Mouse (Mus musculus) left cerebral cortex, postnatal 4 days (tissue): ENCODE data around the gene Dhps. TPM values are rescaled to one million over a fixed set of nuclear protein-coding genes. Genes with fewer than 3 reads are reported as not detected.
A peak's percentile ranks its signal among the peaks of the same experiment; 100 is the strongest.

Source experiments
- DNase-seq: peaks from one replicate; pipeline ENCODE4 v3.0.0-alpha.2; 2022
- intact Hi-C: fragments of 180-260 bp; cut with DNase I; formaldehyde crosslinking; loops from one replicate; pipeline ENCODE4 v1.15.1; 2025
- total RNA-seq, 2 experiments: library from RNA; stranded (reverse); gene quantifications; 2 replicates each; pipeline ENCODE4 v1.2.3; 2021

Gene Dhps
- total RNA-seq, result 10 to 100 TPM; 79.9 to 82.3 TPM

DNA sequence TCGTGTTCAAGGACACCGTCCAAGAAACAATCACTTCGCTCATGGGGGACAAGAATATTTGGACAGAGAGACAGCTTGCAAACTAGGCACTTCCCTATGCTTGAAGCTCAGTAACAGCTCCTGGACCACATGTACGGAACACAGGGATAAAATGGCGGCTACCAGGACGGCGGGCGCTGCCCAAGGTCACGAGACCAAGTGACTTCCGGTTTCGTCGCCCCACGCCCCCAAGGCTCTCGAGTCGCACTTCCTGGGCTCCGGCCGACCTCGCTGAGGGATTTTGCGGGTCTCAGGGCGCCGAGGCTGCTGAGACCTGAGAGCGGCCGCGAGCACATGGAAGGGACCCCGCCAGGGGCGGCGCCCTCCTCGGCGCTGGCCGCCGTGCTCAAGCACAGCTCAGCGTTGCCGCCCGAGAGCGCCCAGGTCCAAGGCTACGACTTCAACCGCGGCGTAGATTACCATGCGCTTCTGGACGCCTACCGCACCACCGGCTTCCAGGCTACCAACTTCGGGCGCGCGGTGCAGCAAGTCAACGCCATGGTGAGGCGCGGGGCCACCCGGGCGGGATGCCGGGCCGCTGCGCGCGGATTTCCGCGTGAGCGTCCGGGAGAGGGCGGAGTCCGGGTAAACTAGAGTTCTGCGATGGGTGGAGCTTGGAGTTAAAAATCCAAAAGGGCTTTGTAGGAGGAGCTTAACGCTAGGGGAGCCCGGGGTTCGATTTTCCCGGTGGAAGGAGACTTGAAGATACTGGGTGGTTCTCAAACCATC, at the start of gene Dhps:
Gene Dhps, plus strand, starts transcription at position 244 of the 768 bp plus-strand sequence.
- peak; percentile 93 for DNase-seq
- intact Hi-C loops, result no loop called here

DNA sequence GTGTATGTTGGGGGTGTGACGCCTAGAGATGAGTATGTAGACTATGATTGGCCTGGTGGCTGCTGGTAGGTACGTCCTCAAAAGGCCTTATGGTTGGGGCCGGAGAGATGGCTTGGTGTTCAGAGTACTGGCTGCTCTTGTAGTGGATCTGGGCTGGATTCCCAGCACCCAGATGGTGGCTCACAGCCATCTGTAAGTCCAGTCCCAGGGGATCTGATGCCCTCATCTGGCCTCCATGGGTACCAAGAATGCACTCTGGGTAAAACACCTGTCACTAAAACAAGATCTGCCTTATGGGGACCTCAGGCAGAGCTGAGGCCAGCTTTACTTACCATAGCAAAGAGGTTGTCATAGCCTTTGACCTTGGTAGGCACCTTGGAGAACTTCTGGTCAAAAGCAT, 47.7 kb upstream of the Dhps start:
- intact Hi-C loops, result no loop called here
- DNase-seq, result no peak

DNA sequence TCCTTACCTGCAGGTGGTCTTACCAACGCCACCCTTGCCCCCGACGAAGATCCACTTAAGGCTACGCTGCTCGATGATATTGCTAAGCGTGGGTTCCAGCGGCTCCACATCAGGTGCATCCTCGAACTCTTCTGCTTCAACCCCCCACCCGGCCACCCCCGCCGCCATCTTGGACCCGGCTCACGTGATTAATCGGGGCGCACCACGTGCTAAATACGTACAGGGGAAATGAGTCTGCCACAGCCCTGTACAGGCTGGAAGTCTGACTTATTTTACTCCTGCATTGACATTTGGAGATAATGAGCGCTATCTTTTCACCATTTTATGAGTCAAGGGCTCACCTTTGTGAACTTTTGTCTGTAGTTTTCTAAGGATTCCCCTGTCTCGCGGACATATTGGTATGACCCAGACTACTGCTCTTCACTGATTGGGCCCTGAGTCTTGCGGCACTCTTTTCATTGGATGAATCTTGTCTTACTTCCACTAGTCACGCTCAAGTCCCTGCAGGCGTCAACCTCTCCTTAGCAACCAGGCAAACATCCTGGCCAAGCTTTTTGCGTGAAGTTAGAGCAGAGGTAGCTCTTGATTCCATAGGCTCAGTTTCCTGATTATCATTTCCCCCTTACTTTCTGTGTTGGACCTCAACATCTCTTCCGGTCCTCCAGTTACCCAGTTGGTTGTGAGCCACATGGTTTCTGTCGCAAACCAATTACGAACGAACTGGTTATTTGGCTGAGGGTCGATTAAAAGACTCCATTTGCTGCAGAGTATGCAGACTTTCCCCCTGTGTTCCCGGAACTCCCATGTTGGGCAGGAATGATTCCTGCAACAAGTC, 46.2 kb upstream of the Dhps start, which contains the start of gene Asna1:
Gene Asna1, minus strand, starts transcription at position 184 of the 835 bp plus-strand sequence.
- intact Hi-C loops, result no loop called here
- DNase-seq, result peak; percentile 84

DNA sequence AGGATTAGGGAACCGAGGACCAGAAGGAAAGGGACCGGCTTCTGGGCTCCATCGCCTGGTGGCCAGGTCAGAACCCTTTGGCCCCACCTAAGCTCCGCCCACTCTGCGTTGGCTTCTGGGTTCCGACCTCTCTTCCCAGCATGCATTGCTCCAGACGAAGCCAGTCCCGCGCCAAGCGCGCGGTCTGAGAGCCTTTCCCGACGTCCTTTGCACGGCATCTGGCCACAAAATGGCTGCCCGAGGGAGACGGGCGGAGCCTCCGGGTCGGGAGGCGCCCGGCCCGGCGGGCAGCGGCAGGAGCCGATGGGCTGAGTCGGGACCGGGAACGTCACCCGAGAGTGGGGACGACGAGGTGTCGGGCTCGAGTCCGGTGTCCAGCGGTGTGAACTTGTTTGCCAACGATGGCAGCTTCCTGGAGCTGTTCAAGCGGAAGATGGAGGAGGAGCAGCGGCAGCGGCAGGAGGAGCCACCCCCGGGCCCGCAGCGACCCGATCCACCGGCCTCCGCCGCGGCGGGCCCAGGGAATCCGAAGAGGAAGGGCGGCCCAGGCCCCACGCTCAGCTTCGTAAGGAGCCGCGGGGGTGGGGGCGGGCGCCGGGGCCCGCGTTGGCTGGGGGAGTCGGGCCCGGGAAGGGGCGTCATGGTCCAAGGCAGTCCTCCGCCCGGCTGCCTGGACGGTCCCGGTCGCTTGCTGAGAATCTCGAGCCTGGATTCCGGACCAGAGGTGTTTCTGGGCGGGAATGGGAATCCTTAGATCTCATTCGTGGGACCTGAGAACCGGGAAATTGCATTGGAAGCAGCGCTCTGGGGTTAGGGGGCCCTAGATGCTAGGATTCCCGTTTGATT, 44.7 kb upstream of the Dhps start, which contains the start of gene Trir:
Gene Trir, plus strand, starts transcription at position 154 of the 846 bp plus-strand sequence.
- intact Hi-C loops, result no loop called here

DNA sequence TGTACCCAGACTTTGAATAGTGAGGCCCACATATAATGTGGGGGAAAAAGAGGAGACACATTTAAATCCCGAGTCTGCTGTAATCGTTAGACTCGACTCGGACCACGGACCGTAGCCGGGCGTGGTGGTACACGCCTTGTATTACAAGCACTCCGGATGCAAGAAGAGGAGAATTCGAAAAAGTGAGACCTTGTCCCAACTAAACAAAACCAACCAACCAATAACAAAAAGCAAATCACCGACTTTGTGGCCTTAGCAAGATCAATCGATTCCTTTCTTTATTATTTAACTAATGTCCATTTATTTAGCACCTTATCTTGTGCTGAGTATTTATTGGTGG, 44.1 kb upstream of the Dhps start:
- intact Hi-C loops, result no loop called here
- no peak for DNase-seq

More for the DNA sequence above, 44.7 kb upstream of the Dhps start, which contains the start of gene Trir:
- peak; percentile 97 for DNase-seq

DNA sequence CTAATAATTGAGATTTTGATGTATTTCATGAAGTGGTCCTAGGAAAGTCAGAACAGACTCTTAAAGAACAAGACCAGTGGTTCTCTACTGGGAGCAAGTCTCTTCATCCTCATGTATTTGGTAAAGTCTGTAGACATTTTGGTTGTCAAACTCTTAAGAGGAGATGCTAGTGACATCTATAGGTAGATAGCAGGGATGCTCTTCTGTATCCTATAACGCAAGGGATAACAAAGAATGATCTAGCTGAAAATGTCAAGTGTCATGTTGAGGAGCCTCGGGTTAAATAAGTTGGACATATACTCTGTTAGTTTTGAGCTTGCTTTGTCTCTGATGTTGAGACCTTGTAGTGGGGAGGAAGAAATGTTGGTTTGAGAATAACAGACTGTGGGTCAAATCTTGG, 43.6 kb upstream of the Dhps start:
- intact Hi-C loops, result no loop called here
- no peak for DNase-seq

DNA sequence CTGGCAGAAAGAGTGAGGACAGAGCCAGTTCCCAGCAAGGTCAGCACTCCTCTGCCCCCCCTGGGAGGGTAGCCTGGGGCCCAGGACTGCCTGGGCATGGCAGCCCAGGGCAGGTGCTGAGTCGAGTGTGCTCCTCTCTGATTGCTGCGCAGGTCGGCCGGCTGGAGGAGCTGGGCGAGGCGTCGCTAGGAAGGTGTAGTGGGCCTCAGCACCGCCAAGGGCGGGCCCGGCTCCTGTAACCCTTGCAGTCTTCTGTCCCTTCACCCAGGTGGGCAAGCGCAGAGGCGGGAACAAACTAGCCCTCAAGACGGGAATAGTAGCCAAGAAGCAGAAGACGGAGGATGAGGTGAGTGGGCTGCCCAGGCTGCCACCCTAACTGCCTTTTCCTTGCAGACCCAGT, 42.3 kb upstream of the Dhps start:
- intact Hi-C loops, result no loop called here
- no peak for DNase-seq

DNA sequence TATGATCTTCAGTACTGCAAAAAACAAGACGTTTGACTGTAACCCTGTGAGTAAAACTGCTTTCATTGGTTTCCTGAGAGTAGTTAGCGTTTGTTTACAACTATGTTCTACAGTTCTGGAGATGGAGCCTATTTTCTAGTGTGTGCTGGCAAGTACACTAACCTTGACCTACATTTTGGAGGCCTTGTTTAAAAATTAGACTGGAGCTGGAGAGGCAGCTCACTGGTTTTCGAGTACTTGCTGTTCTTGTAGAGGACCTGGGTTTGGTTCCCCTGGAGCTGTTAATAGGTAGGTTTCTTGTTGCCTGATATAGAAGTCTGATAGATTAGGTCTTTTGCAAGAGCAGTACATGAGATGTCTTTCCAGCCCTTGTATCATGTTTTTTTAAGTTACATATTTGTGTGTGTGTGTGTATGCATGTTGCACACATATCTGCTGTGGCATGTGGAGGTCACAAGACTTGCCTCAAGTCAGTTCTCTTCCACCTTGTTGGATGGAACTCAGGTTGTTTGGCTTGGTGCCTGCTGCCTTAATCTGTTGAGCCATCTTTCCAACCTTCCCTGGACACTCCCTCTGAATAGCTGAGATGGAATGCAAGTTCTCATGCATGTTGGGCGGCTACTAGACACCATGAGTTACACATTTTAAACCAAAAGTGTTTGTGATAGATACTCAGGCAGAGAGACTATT, 38.8 kb upstream of the Dhps start:
- no peak for DNase-seq
- intact Hi-C loops, result no loop called here

DNA sequence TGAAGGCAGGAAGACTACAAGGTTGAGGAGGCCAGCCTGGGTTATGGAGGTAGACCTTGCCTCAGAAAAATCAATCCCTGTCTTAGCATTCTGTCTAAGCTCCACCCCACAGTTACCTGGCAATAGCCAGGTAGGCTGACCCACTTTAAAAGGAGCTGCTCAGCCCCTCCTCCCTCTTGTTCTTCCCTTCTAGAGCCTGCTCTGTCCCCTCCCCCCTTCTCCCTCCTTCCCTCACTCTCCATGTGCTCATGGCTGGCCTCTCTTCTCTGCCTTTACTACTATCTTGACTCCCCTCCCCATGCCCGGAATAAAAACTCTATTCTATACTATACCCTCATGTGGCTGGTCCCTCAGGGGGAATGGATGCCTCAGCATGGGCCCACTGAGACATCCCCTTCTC, 37.7 kb upstream of the Dhps start:
- intact Hi-C loops, result no loop called here
- DNase-seq, result no peak

DNA sequence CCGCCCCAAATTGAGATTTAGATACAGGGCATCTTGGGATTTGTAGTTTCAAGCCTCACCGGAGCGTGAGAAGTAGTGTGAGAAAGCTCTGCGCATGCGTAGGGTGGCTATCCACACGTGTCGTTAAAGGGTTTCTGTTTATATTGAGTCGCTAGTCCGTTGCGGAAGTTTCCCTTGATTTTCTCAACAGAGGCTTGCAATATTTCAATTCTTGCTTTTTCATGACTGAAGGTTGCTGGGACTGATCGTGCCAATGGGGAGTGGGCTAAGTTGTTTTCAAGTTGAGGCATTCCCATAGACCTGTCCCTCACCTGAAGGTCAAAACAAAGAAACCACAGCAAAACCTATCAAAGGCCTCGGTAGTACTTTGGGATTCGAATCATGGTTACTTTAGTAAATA, 36.8 kb upstream of the Dhps start:
- DNase-seq, result peak; percentile 80
- intact Hi-C loops, result no loop called here

DNA sequence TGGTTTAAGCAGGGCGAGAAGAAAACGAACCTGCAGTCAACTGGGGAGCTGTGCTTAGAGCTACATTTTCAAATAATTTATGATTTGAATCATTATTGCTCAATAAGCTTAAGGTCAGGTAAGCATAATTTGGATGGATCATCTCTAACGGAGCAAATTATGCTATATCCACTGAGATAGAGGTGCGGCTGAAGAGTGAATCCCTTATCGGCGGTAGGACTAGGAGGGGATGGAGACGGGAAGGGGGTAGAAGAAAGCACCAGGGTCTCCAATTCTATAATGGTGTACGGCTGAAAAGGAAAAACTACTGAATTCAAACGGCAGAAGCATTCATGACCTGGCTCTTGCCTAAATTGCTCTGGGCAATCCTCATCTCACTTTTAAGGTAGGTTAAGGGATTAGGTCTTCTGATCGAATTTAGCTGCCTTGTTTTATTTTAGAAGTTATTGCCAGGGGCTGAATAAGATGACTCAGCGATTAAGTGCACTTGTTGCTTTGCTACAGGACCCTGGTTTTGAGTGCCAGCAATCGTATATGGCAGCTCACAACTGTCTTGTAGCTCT, 36.3 kb upstream of the Dhps start:
- intact Hi-C loops, result no loop called here
- no peak for DNase-seq

DNA sequence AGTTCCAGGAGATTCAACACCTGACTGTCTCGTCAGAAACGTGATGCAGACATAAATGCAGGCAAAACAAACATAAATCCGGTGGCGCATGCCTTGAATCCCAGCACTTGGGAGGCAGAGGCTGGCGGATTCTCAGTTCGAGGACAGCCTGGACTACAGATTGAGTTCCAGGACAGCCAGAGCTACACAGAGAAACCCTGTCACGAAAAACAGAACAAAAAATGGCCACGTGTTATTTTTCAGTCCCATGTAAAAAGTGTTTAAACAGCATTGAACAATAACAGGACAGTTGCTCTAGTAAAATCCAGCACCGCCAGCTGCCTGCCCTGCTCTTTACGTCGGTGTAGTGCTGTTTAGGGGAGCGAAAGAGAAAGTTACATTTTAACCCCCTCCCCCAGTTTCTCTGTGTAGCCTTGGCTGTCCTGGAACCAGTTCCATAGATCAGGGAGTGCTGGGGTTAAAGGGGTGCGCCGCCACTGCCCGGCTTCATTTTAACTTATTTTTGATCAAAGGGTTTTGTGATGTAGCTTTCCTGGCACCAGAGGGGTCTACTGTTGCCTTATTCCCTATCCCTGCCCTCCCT, 35.7 kb upstream of the Dhps start:
- DNase-seq, result no peak
- intact Hi-C loops, result no loop called here

DNA sequence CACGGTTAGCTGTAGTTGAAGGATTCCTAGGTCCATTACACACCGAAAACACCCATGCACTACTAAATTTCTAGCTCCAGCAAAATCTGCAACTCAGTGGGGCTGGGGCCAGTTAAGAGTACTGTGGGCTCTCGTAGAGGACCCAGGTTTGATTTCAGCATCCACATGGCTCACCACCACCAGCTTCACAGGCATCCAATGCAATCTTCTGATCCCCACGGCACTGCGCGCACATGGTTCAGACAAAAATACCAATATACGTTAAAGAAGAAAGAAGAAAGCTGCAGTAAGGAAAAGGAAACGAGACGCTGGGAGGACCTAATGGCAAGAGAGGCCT, 35.2 kb upstream of the Dhps start:
- intact Hi-C loops, result no loop called here
- no peak for DNase-seq

DNA sequence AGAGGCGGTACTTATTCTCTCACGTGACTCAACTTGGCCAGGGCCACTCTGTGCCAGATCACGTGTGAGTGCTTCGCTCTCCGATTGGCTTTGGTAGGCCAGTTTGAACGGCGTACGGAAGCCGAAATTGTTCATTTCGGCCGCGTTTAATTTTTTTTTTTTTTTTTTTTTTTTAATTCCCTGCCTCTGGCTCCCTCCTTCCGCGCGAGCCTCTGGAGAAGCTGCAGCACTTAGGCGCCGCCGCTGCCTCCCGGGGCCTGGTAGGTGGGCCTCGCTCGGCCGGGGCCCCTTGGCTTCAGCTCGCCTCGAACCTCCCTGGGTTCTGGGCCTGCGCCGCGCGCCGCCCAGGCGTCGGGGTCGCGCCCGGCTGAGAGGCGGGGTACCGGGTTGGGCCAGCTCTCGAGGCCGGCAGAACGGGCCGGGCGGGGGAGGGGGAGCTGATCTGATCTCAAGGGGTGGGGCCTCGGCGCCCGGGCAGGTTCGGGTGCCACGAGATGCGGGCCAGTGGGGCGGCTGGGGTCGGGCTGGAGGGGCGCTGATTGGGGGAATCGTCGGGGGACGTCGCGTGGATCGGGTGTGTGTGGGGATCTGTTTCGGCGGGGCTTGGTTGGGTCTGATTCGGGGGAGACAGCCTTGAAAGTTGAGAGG, 34.7 kb upstream of the Dhps start, which contains the start of gene Tnpo2:
Gene Tnpo2, plus strand, starts transcription at position 198 of the 648 bp plus-strand sequence.
- DNase-seq, result peak; percentile 92
- intact Hi-C loops, result no loop called here

DNA sequence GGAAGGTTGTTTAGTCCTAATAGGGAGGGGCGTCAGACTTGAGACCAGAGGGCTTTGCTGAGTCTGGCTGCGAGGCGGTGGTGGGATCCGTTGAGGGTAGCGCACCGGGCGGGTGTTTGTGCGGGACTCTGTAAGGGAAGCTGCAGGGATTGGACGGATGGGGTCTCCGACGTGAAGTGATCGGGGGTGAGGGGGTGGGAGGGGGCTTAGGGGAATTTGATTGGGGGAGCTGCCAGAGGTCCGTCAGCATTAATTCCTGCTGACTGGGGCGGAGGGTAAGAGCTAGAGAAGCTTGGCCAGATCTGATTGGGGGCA, 34.2 kb upstream of the Dhps start:
- intact Hi-C loops, result no loop called here
- DNase-seq, result peak; percentile 61

DNA sequence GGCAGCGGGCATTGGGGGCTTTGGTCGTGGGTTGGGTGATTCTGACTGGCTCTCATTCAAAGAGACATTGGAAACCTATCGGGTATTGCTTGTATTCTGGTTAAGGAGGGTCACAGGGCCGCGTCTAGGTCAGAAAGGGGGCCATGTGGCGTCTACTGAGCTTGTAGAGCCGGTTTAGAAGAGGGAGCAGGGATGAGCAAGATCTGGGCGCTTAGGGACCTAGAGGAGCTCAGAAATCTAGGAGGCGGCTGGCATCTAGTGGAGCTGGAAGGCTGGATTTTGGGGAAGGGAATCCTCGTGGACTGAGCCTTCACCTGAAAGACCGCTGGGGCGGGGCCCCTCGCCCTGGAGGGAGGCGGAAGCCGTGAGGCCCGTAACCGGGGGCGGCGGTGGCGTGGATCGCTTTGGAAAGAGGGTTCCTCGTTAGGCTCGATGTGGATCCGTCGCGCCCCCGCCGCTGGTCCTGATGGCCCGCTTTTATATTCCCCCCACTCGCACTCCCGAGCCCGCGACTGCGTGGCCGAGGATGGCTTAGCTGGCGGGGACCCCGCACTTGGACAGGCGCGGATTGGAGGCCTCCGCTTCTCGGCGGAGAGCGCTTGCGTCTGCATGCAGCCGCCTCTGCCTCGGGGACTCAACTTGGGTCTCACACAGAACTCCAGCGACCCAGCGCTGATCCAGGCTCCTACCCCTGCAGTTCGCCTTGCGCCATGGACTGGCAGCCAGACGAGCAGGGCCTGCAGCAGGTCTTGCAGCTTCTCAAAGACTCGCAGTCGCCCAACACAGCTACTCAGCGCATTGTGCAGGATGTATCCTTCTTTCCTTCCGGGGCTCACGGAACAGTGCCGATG, 33.7 kb upstream of the Dhps start:
- intact Hi-C loops, result no loop called here
- DNase-seq, result peak; percentile 37

DNA sequence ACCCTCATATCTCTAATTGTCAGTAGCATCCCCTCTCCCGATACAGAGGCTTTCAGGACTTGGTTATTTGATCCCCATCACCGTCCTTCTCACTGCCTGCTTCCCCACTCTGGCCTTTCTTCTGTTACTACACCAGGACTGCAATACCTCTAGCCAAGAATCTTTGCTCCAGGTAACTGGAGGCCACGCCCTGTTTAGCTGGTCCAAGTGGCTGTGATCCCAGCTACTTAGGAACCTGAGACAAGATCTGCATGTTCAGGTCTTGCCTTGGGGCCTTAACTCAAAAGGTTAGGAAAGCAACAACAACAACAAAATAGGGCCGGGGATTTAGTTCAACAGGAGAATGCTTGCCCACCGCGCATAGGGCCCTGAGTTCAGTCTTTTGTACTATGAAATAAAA, 27.9 kb upstream of the Dhps start:
- intact Hi-C loops, result no loop called here
- DNase-seq, result no peak

DNA sequence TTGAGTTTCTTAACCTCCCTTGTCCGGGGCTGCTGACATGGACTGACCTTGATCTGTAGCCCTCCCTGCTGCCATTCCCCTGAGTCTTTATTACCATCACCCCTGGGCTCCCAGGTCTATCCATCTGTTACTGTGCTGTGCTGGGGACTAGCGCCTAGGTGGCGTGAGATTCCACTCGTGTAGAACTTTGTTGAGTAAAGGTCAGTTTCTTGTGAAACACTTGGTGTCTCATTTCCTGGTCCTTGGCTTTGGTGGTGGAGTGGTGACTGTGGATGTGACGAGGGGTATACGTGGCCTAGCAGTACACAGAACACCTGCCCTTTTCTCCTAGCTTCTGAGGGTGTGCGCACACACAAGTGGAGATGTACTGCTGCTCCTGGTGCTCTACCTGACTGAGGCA, 14.2 kb upstream of the Dhps start:
- intact Hi-C loops, result no loop called here
- DNase-seq, result no peak
